Mouse (Mus musculus) bone marrow, adult 2 months (tissue): ENCODE data around the gene Dnase1l3.

Experiments
- CTCF ChIP-seq: fragments of 200-500 bp; IDR thresholded peaks from 2 replicates; pipeline ENCODE4 v1.5.1; 2011; ENCODE audit warnings: low read length, control low read depth; ENCODE audit not compliant: control insufficient read depth, insufficient read depth
- POLR2A ChIP-seq: fragments of 200-500 bp; IDR thresholded peaks from 2 replicates; pipeline ENCODE4 v1.6.1; 2011; ENCODE audit warnings: low read depth, mild to moderate bottlenecking, control low read depth, low read length, borderline replicate concordance; ENCODE audit not compliant: control insufficient read depth

GRCm38 (mm10) chr14:7957049-7957448 is 37.3 kb downstream of the Dnase1l3 start, which contains the start of gene Gm45521:
- TF ChIP-seq CTCF (no peak), POLR2A (no peak)
